Mouse (Mus musculus): ENCODE measurements around the gene Gm10570.

GRCm38 (mm10) chr4:130318122-130318521 is 9.6 kb upstream of the Gm10570 start:
- no peak for TF ChIP-seq NRF1 (IDR thresholded peaks at IDR 0.05; ENCODE audit: low read depth, low read length)
- no peak for TF ChIP-seq RAD21 (IDR thresholded peaks at IDR 0.05; ENCODE audit: low read depth, low read length)
- no peak for TF ChIP-seq POLR2AphosphoS2 (IDR thresholded peaks at IDR 0.05; ENCODE audit: low read depth, low read length)
- TF ChIP-seq SMC3 (IDR thresholded peaks at IDR 0.05; ENCODE audit: low read depth, low read length) = no peak
- TF ChIP-seq CTCF (conservative IDR thresholded peaks at IDR 0.05 in 1 of 2, IDR thresholded peaks at IDR 0.05 in 1 of 2; ENCODE audit: low read depth in 2 of 2, low read length in 2 of 2) = no peak
- no peak for TF ChIP-seq POLR2A (IDR thresholded peaks at IDR 0.05; ENCODE audit: low read depth, low read length)
- no peak for TF ChIP-seq JUN (IDR thresholded peaks at IDR 0.05; ENCODE audit: insufficient read depth, low read depth, low read length)
- no peak for TF ChIP-seq EP300 (IDR thresholded peaks at IDR 0.05; ENCODE audit: low read length)
- TF ChIP-seq ELF1 (IDR thresholded peaks at IDR 0.05; ENCODE audit: low read depth, low read length) = no peak
- TF ChIP-seq IRF4 (IDR thresholded peaks at IDR 0.05; ENCODE audit: low read depth, low read length) = no peak
- no peak for TF ChIP-seq ETS1 (conservative IDR thresholded peaks at IDR 0.05; ENCODE audit: low read depth, low read length)
- no peak for TF ChIP-seq NELFE (IDR thresholded peaks at IDR 0.05; ENCODE audit: low read depth, low read length)
- no peak for TF ChIP-seq BHLHE40 (IDR thresholded peaks at IDR 0.05; ENCODE audit: low read depth, low read length)
